Mouse (Mus musculus) layer of hippocampus, adult 11-12 months (tissue): Measurements from ENCODE around the gene Snx29.
"Not testable (repeated sequence)": the region's sequence is repeated elsewhere in the genome, so short reads cannot be mapped to it uniquely, and the experiment has no call there.

Experiments used
- DNase-seq: peaks from one replicate; pipeline ENCODE4 v3.0.0; 2022; ENCODE audit warnings: low spot score

Snx29 gene

DNA sequence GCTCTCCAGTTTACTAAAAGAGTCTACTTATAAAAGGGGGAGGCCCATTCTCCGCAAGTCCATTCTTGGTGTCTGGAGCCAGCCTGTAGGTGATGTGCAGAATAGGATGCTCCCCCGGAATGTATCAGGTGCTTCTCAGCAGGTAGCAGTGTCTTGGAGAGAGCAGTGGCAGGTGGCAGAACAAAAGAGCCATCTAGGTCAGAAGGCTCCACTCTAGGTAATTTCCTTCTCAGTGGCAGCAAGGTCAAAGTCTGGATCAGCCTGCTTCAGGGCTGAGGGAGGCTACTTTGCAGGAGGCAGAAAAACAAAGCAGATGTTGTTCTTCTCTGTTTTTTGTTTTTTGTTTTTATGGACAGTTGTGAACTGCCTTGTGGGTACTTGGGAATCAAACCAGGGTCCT is 37.9 kb downstream of the Snx29 start:
- not testable (repeated sequence) for DNase-seq

DNA sequence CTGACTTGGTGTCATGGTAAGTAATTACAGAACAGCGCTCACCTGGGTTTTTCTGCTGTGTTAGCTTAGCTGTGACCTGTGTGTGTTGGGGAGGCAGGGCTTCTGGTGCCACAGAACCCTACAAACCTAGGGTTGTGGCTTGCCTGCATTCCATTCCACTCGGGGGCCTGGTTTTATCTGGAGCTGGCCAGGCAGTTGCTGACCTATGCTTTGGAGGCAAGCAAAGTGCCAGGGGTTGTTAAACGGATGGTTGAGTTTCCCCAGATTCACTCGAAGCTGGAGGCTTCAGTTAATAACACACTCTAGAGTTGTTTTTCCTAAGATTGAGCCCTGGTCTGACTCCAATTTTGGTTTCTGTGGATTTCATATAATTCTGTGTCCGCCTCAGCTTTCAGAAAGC is 42.9 kb downstream of the Snx29 start:
- DNase-seq = no peak

DNA sequence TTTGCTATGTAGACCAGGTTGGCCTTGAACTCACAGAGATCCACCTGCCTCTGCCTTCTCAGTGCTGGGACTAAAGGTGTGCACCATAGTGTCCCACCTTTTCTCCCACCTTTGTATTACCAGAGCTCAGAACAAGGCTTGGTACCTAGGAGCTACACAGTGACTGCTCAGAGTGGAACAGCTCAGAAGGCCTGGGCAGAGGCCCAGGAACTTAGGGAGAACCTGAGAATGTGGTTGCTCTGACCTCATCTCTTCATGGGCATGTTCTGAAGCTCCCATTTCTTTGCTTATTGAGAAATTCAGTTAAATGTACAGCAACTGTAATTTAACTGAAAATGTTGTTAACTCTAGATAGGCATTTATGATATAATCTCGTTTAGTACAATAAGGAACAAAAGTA is 44.1 kb downstream of the Snx29 start:
- no peak for DNase-seq

DNA sequence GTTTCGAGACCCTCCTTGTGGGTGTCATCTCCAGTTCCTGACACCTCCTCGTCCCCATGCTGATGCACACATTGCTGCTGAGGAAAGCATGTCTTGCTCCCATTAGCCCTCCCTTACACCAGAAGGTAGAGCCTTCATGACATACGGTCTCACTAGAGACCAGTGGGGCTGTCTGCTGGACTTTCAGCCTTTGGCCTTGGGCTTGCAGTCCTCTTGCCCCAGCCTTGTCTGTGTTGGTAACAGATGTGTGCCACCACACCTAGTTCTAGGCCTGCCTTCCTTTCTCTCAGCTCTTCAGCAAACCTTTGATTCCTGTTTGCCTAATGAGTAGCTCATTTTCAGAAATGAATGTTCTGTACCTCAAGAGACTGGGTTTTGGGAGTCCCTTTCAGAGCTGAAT is 45.7 kb downstream of the Snx29 start:
- DNase-seq = no peak

DNA sequence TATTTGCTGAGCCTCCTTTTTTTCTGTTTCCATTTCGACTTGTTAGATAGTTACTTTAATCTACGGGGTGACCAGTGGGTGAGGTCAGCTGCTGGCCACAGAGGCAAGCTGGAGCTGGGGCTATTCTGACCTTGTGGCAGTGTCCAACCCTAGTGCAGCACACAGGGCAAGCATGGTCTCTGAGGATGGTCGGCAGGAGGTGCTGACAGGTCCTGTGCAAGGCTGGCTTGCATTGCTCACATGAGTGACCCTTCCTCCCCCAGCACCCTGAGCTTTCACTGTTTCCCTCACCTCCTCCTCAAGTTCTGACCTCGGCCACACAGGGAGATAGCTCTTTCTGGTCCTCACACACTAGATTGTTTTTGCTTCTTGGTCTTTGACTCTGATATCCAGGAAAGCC is 46.5 kb downstream of the Snx29 start:
- DNase-seq = no peak

DNA sequence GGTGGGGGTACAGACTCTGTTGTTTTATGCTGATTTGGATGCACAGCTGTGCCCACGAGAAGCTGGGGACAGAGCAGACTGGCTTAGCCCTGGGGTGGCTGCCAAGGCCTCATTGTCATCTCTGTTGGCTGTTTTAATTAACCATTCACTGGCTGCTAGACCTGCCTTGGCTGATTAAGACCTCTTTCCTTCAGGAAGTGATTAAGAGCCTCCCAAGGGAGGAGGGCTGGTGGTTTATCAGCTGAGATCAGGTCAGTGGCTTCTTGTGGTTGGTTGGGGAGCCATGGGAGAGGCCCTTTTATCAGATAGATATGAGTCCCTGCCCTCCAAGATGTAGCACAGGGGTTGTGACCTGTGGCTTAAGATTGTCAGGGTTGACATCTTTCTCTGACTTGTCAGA is 46.9 kb downstream of the Snx29 start:
- DNase-seq = no peak

DNA sequence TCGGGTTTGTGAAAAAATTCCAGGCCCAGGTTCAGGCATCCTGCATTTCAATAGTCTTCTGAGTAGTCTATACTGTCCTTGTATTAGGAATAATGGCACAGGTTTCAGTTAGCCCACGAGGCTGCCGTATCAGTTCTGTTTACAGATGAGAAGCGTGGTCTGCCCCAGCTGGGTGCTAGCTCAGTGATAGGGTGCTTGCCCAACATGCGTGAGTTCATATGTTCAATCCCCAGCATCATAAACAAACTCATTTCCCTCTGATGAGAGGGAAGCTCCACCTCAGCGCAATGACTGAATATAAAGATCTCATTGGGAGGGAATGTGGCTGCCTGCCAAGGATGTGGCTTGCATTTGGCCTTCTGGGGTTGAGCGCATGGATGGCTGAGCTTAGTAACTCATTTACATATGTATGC is 47.4 kb downstream of the Snx29 start:
- no peak for DNase-seq

DNA sequence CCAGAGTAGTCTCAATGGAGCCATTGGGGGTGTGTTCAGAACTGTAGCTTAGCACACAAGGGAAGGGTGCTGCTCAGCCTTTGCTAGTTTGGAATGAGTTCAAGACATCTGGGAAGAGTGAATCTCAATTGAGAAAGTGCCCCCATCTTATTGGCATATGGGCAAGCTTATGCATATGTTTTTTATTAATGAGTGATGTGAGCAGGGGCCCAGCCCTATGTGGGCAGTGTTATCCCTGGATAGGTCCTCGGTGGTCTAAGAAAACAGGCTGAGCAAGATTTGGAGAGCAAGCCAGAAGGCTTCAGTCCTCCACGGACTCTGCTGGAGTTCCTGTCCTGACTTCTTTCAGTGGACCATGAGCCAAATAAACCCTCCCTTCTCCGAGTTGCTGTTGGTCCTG is 56.6 kb downstream of the Snx29 start:
- no peak for DNase-seq

DNA sequence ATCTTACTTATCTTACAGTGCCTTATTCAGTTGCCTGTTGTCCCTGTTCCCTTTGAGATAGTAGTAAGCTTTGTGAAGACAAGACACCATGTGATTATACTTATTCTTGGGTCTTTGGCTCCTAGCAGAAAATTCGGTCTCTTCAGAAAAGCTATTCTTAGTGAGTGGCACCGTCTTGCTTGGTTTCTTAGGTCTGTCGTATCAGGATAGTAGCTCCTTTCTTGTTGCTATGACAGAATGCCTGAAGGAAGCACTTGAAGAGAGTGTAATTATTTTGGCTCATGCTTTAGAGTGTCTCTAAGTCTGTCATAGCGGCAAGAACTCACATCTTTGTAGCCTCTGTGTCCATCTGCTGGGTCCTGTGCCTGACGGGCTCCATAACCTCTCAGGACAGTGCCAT is 57.3 kb downstream of the Snx29 start:
- no peak for DNase-seq

DNA sequence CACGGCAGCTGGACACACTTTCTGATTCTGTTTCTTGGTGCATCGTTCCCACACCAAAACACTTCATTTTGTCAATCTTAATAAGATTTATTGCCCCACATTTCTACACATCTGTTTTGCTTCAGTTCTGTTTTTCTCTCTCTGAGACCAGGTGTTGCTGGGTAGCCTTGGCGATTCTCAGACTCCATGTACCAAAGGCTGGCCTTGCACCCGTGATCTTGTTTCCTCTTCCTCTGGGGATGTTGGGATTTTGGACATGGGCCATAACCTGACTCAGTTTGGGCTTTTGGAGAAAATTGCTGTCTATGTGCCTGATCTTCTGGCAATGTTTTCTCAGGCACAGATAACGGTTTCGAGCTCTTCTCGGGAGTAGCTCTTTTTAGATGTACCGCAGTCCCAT is 58.2 kb downstream of the Snx29 start:
- DNase-seq = no peak

DNA sequence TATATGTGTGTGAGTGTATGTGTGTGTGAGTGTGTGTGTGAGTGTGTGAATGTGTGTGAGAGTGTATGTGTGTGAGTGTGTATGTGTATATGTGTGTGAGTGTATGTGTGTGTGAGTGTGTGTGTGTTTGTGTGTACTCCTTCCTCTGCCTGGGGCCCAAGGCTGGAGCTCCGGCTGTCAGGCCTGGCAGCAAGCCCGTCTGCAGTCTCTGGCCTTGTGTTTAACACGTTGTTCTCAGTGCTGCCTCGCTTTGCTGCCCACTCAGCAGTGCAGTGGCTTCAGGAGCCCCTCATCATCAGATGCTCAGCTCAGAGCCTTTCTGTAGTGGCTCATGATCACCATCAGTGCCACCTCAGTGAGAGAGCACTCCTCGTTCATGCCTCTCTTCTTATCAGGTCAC is 61.7 kb downstream of the Snx29 start:
- peak; percentile 35 for DNase-seq

DNA sequence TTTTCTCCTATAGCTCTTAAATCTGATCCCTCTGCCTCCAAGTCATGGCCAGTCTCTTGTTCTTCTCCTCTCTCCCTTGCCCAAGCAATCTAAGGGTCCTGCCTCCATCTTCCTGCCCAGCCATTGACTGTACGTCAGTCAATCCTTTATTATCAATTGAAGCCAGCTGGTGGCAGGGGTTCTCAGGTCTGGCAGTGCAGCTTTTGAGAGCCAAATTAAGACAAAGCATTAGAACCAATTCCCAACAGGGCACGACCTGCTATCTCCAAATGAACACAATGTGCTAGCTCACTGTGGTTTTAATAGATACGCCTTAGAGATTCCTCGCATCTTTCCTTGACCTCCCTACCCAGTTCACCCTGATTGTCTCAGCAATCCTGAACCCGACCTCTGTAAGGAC is 62.4 kb downstream of the Snx29 start:
- DNase-seq = no peak

DNA sequence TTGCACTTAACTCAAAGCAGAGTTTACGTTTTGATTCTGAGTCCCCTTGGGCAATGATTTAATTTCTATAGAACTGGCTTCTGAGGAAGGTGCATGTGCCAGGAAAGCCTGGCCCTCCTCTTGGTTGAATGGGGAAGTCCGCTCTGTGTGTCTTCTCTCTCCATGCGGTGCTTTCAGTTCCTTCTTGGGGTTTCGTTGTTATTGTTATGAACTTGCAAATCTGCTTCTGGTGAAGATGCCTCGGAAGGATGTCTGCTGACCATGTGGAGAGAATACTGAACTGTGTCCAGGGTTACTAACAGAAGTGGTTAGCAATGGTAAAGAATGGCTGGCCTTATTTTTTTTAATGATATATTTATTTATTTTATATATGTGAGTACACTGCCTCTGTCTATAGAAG is 63.1 kb downstream of the Snx29 start:
- DNase-seq = no peak

DNA sequence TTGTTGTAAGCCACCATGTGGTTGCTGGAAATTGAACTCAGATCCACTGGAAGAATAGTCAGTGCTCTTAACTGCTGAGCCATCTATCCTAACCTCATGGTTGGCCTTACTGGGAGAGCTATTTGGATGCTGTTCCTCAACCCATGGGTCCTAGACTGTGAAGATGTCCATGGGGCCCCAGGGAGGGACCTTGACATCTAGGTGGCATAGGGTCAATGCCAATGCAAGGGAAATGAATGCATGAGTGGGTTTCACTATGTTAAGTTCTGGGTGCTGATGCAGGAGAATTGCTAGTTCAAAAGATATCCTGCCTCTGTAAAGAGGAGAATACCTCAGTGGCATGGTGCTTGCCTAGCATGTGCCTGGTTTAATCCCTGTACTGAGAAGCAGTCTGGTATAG is 63.5 kb downstream of the Snx29 start:
- DNase-seq = no peak

DNA sequence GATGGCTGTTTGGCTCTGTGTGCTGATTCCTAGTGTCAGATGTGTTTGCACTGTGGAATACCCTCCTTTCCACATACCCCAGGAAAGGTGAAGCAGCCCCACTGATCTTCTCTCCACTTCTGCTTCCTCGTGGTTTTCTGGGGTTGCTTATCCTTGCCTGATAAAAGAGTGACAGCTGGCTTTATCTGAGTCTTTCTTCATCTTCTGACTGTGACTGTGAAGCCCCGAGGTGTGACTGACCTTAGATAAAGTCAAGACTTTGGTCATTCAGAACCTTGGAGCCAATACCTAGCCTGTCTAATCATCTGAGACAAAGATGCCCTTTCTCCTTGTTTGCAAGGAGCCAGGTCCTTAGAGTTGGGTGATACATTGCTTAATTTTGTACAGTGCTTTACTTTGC is 65.4 kb downstream of the Snx29 start:
- no peak for DNase-seq

DNA sequence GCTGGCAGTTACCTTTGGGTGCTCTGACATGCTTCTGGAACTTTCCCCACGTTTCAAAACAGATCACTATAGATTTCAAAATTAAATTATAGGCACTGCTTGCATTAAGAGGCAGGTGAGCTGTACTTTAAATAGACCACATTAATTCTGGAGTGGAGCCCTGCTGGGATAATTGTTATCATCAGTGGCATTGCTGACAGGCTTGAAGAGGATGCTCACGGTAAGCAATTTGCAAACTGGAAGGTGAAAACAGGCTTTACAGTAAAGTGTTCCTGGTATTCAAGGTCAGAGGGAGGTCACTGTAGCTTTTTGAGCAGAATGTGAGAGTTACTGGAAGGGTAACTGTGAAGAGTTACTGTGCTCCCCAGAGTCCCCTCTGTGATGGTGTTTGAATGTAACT is 66.6 kb downstream of the Snx29 start:
- DNase-seq = no peak

DNA sequence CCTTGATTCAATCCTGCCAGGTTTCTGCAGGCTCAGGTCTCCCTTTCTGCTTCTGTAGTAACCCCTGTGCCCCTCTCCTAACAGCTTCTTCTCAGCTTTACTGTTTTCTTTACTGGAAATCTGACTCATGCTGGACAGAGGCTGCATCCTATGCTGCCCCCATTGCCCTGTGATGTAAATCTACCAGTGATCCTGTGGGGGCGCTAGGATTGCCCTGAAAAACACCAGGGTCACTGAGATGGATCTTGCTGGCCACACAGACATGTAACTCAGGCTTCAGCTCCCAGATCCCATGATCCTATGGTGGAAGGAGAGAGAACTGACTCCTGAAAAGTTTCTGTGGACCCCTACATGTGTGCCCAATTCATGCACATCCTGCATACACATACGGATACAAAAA is 73.9 kb downstream of the Snx29 start:
- DNase-seq = no peak

DNA sequence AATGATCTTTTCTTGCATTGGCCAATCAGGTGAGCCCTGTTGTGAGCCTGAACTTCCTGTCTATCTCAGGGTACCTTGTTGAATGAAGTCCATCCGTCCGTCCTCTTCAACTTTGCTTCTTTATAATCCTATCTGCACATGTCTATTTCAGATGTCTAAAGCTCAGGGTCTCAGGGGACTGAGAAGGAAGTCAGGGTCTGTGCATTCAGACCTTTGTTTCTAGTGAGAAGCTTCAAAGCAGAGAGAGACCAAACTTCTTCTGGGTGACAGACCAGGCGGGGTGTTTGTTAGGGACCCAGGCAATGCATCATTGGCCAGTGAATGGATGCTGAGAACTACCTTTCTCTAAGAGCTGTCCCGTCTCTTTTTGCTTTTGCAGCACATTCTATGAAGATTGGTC is 76.7 kb downstream of the Snx29 start:
- no peak for DNase-seq

DNA sequence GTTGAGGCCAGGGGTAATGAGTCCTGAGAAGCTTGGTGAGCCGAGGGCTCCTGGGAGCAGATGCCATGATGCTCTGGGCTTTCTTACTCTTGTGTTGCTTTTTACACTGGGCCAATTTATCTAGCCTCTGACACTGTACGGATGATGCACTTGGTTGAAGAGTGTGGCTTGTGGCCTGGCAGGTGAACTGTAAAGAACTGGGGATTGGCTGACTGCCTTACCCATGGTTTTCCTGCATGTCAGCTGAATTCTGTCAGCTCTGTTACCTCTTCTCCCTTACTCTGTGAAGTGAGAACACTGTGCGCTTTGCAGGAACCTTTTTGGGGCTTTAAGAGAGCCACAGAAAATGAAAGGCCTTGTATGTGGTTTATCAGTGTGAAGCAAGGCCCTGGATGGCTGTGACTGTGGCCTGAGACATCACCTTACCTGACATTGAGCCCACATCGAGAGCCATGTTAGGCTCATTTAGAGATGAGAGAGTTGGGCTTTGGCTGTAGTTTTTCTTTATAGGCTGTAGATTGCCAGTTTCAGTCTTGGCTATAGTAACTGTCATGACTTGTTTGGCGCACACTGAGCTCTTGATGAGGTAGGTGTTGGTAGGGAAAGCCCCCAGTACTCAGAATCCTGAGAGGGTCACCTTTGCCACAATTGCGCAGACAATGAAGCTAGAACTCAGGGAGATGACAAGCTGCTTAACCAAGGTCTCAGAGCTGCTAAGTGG is 77.3 kb downstream of the Snx29 start:
- no peak for DNase-seq

DNA sequence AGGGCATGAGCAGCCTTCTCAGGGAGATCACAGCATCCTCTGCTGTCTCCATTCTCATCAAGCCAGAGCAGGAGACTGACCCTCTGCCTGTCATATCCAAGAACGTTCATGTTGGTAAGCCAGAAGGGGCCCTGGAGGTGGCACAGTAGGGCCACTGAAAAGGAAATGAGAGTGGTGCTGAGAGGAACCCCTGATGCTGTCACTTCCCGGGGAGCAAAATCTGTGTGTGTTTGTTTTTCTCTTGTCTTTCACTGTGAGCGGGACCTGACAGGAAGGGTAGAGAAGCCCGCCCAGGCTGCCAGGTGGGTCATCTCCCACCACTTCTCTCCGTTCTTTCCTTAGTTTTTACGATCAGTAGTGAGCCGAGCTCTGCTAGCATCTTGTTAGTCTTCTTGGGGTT is 78.2 kb downstream of the Snx29 start:
- DNase-seq = no peak

DNA sequence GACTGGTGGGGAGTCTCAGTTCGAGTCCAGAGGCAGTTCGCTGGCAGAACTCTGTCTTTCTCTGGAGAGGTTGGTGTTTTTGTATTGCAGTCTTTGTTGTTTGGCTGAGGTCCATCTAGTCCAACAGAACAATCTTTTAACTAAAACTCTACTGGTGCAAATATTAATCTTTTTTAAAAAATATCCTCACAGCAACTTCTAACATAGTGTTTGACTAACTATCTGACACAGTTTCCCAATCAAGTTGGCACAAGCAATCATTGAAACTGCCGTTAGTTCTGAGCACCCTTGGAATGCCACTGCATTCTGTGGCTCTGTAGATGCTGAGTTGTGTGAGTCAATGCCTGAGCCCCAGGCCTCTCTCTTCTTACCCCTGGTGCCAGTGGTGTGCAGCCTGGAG is 82.5 kb downstream of the Snx29 start:
- no peak for DNase-seq

DNA sequence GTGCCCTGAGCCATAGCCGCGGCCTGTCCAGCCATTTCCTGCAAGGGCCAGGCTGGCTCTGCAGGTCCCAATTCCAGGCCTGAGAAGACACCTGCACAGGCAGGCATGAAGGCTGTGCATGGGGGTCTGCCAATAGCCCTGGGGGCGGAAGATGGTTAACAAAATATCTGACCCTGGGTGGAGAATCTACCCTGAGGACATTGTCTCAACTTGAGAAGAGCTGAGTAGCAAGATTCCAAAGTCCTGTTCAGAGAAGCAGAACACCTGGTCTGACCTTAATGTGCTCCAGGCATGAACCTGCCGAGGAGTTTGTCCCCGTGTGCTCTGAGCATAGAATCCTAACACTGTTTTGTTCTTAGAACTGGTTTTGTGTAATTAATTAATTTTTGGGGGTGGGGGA is 83.5 kb downstream of the Snx29 start:
- DNase-seq = no peak

DNA sequence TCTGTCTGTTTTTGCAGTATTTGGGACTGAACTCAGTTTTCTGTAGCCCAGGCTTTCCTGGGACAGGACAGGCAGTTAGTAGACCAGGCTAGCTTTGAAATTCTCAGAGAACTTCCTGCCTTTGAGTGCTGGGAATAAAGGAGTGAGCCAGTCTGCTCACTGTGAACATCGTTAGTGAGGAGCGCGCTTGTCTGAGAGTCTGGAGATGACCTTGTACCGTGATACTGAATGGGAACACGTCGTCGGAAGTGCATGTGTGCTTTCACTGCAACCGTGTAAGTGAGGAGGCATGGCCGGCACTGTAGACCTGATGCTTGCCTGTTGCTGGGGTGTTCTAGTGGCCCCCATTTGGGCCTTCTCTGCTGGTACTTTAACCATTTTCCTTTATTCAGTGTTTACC is 83.9 kb downstream of the Snx29 start:
- DNase-seq = no peak

DNA sequence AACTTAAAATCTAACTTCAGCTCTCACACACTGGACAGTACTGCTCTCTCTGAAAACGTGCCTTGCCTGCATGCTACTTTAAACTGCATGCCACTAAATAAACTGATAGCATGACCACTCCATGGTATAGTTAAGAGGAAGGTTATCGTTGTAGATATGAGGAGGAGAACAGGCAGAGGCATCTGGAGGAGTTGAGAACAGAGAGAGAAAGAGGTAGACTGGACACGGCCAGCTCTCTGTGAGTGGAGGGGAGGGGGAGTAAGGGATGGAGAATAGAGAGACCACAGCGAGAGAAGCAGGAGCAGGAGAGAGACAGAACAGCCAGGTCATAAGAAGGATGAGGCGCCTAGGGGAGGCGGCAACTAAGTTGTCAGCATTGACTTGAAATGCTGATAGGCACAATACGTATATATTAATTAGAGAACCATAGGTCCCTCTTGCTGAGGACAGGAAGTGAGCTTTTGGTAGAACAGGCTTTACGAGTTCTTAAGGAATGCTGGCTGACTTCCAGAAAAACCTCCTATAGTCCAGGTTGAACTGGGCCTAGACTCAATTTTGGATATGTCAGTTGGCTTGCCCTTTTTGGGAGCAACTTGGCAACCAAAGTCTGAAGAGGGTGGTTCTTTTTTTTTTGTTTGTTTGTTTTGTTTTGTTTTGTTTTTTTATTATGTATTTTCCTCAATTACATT is 85.4 kb downstream of the Snx29 start:
- no peak for DNase-seq
